Mouse (Mus musculus) G1E-ER4 (cell line): ENCODE measurements around the gene Gm10645. TPM values are rescaled to one million over a fixed set of nuclear protein-coding genes. Genes with fewer than 3 reads are reported as not detected.

ENCODE experiments used
- GATA1 ChIP-seq: IDR thresholded peaks from one replicate; pipeline ENCODE4 v1.8.0; 2012; ENCODE audit warnings: low read length, inconsistent platforms
- polyA plus RNA-seq: library from polyadenylated mRNA; stranded (reverse); fragments of >175 nt; gene quantifications from 2 replicates; pipeline ENCODE4 v1.2.3, GENCODE M21; 2012

Gene Gm10645
- polyA plus RNA-seq, 1 experiment = not detected

GRCm38 (mm10) chr8:83177317-83178195, 11.6 kb upstream of the Gm10645 start:
- TF ChIP-seq GATA1 = no peak

DNA sequence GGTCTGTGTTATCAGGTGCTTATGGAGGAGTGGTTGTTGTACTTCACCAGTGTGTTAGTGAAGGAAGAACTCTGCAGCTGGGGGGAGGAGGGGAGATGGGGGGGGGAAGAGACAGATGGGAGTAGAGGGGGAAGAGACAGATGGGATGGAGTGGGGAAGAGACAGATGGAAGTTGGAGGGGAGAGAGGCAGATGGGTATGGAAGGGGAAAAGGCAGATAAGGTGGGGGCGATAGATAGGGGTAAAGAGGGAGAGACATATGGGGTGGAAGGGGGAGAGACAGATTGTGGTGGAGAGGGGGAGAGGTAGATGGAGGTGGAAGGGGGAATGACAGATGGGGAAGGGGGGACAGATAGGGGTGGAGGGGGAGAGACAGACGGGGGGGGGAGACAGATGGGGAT, 10.8 kb upstream of the Gm10645 start:
- no peak for TF ChIP-seq GATA1

DNA sequence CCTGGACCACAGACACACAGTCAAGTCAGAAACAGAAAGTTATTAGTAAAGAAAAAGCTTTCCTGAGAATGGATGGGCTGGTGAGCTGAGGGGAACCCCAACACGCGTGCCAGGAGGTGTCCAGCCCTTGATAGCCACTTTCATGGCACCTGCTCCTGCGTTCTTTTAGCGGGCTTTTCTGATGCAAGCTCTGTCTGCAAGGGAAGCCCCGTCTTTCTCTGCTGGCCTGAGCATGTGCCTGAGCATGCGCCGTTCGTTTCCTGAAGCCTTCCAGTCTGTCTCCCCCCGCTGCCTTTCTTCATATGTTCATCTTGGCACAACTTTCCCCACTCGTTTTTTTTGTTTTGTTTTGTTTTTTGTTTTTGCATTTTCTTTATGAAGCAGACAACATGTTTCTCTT, 9.7 kb upstream of the Gm10645 start:
- no peak for TF ChIP-seq GATA1

- TF ChIP-seq GATA1 = no peak
These were observed 4.9 kb upstream of the Gm10645 start for GRCm38 (mm10) chr8:83170894-83171293.

DNA sequence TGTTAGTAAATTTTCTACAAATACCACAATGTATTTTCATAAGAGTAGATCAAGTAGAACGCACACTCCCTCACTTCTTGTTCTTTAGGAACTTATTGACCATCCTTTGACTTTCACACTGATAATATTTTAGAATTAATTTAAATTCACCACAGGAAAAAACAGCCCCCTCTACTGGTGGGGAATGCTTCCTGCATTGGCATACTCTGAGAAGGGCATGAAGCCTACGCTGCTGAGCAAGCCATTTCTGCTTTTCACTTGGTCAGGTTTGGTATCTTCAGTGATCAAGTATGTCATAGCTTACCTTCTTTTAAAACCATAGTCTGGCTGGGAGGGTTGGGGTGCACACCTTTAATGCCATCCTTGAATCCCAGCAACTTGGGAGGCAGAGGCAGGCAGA, 3.7 kb upstream of the Gm10645 start:
- no peak for TF ChIP-seq GATA1

GRCm38 (mm10) chr8:83169127-83169526, 3.2 kb upstream of the Gm10645 start:
- no peak for TF ChIP-seq GATA1

GRCm38 (mm10) chr8:83167932-83168331, 2.0 kb upstream of the Gm10645 start:
- TF ChIP-seq GATA1 = no peak

GRCm38 (mm10) chr8:83165235-83165930, 587 bp downstream of the Gm10645 start, which contains the start of gene Tbc1d9:
TSS of gene Tbc1d9 (plus strand) at chr8:83165352.
- no peak for TF ChIP-seq GATA1

- TF ChIP-seq GATA1 = no peak
These were observed 5.4 kb downstream of the Gm10645 start for GRCm38 (mm10) chr8:83160613-83161012.

- no peak for TF ChIP-seq GATA1
These were observed 6.4 kb downstream of the Gm10645 start for GRCm38 (mm10) chr8:83159615-83160014.

- no peak for TF ChIP-seq GATA1
These were observed 7.0 kb downstream of the Gm10645 start for GRCm38 (mm10) chr8:83158971-83159370.

DNA sequence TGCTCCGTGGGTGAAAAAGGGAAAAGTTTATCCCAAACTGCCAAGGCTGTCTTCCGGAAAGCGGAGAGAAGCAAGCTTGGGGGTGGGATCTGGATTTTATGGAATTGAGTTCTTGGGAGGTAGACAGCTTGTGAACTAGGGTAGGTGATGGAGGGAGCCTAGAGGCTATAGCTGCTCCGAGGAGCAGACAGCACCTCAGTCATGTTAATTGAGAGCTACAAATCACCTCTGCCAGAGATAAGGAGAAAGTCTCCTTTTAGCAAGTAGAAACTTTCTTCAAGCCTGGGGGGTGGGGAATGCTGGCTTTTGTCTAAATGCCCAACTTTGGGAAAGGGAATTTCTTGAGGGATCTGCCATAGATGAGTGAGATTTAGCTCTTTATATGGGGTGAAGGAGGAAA, 10.9 kb downstream of the Gm10645 start:
- no peak for TF ChIP-seq GATA1

DNA sequence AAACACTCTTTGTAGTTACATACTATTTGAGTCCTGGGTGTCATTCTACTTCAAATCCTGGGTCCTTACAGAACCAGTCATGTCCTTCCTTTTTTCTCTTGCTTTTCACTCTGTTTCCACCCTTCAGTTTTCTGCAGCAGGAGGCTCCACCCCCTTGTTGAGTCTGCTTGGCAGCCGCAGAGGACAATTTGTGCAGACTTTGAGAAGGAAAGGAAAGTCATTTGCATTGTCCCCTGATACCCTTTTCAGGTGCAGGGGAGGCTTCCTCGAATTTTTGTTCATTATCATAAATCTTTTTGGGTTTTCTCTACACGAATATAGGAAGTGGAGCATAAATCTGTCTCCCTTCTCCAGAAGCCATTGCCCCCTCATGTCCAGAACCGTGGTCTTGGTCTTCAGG, 13.5 kb downstream of the Gm10645 start:
- no peak for TF ChIP-seq GATA1

GRCm38 (mm10) chr8:83152055-83152454, 13.9 kb downstream of the Gm10645 start:
- no peak for TF ChIP-seq GATA1

- TF ChIP-seq GATA1 = no peak
These were observed 16.8 kb downstream of the Gm10645 start for GRCm38 (mm10) chr8:83149124-83149523.

- no peak for TF ChIP-seq GATA1
These were observed 20.5 kb downstream of the Gm10645 start for GRCm38 (mm10) chr8:83145421-83145820.

DNA sequence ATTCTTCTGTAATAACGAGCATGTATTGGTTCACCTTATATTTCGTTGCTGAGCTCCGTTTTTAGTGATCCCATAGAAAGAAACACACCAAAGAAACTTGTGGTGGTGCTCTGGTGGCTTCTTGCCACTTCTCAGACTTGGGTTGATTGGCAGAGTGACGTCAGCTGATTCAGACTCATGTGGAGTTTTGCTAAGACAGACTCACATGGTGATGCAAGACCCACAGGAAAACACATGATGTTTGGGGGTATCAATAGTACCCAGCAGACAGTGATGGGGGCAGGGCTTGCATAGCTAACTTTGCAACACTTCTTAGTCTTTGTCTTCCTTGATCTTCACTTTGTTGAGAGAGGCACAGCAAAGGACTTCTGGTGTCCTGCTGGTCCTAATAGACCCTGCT, 21.4 kb downstream of the Gm10645 start:
- no peak for TF ChIP-seq GATA1
